Mouse (Mus musculus): ENCODE measurements around the gene Cacna2d2.

GRCm38 (mm10) chr9:107422878-107423277 is 23.5 kb downstream of the Cacna2d2 start:
- no peak for TF ChIP-seq EP300 (optimal IDR thresholded peaks at IDR 0.05)
- TF ChIP-seq CTCF (IDR thresholded peaks at IDR 0.05; ENCODE audit: low read depth), result no peak

Measured in stomach, postnatal 0 days (tissue).